Mouse (Mus musculus): ENCODE measurements around the gene Lrrc4b. TPM values are rescaled to one million over a fixed set of nuclear protein-coding genes. Genes with fewer than 3 reads are reported as not detected.

The Lrrc4b gene
- polyA plus RNA-seq, 1 experiment = 1.4 TPM

GRCm38 (mm10) chr7:44392341-44392740 is 36.5 kb upstream of the Lrrc4b start:
- no peaks in the 10 kb centered on the region for H3K4me1 ChIP-seq (replicated peaks; ENCODE audit: control insufficient read depth, insufficient read depth, low read length)
- no peaks in the 10 kb centered on the region for H3K27me3 ChIP-seq (ENCODE audit: control insufficient read depth, insufficient read depth, low read length)
- H3K27ac ChIP-seq (ENCODE audit: control insufficient read depth, insufficient read depth, low read length) = no peak overlapping the region
- no peak overlapping the region for H3K4me3 ChIP-seq (ENCODE audit: control insufficient read depth, insufficient read depth, low read length)
- no peaks in the 10 kb centered on the region for H3K36me3 ChIP-seq (ENCODE audit: control insufficient read depth, insufficient read depth, low read length)
- no peak for DNase-seq
- WGBS = 90% methylated on average over 14 of the region's 14 CpGs
- no peak for TF ChIP-seq CTCF (IDR thresholded peaks at IDR 0.05; ENCODE audit: borderline replicate concordance, control insufficient read depth, extremely low read depth, insufficient read depth, low read length, poor library complexity)
- no peak for TF ChIP-seq POLR2A (IDR thresholded peaks at IDR 0.05; ENCODE audit: control insufficient read depth, extremely low read depth, insufficient read depth, low read length, poor library complexity)

GRCm38 (mm10) chr7:44393284-44393683 is 35.5 kb upstream of the Lrrc4b start:
- no peak overlapping the region for H3K27ac ChIP-seq (ENCODE audit: control insufficient read depth, insufficient read depth, low read length)
- TF ChIP-seq POLR2A (IDR thresholded peaks at IDR 0.05; ENCODE audit: control insufficient read depth, extremely low read depth, insufficient read depth, low read length, poor library complexity) (no peak), CTCF (IDR thresholded peaks at IDR 0.05; ENCODE audit: borderline replicate concordance, control insufficient read depth, extremely low read depth, insufficient read depth, low read length, poor library complexity) (no peak)
- H3K4me1 ChIP-seq (replicated peaks; ENCODE audit: control insufficient read depth, insufficient read depth, low read length) = no peaks in the 10 kb centered on the region
- no peaks in the 10 kb centered on the region for H3K27me3 ChIP-seq (ENCODE audit: control insufficient read depth, insufficient read depth, low read length)
- DNase-seq = no peak
- 92% methylated on average over 17 of the region's 17 CpGs for WGBS
- no peak overlapping the region for H3K4me3 ChIP-seq (ENCODE audit: control insufficient read depth, insufficient read depth, low read length)
- no peaks in the 10 kb centered on the region for H3K36me3 ChIP-seq (ENCODE audit: control insufficient read depth, insufficient read depth, low read length)

GRCm38 (mm10) chr7:44398570-44398969 is 30.2 kb upstream of the Lrrc4b start:
- Histone ChIP-seq H3K27ac (ENCODE audit: control insufficient read depth, insufficient read depth, low read length) (no peak overlapping the region), H3K27me3 (ENCODE audit: control insufficient read depth, insufficient read depth, low read length) (no peaks in the 10 kb centered on the region), H3K36me3 (ENCODE audit: control insufficient read depth, insufficient read depth, low read length) (no peaks in the 10 kb centered on the region), H3K4me3 (ENCODE audit: control insufficient read depth, insufficient read depth, low read length) (no peak overlapping the region), H3K4me1 (replicated peaks; ENCODE audit: control insufficient read depth, insufficient read depth, low read length) (no peaks in the 10 kb centered on the region)
- TF ChIP-seq POLR2A (IDR thresholded peaks at IDR 0.05; ENCODE audit: control insufficient read depth, extremely low read depth, insufficient read depth, low read length, poor library complexity) = no peak
- 0 out of 2 replicates have a peak, but pooled peaks have one; percentile 29 for TF ChIP-seq CTCF (IDR thresholded peaks at IDR 0.05; ENCODE audit: borderline replicate concordance, control insufficient read depth, extremely low read depth, insufficient read depth, low read length, poor library complexity)
- 14% methylated on average over 3 of the region's 3 CpGs for WGBS
- peak; percentile 70 for DNase-seq

- WGBS = 25% methylated on average over 6 of the region's 6 CpGs
- Histone ChIP-seq H3K4me3 (ENCODE audit: control insufficient read depth, insufficient read depth, low read length) (no peak overlapping the region), H3K4me1 (replicated peaks; ENCODE audit: control insufficient read depth, insufficient read depth, low read length) (peaks cover 4% of the 10 kb centered on the region; the same call in 1 of the 2 replicates), H3K27ac (ENCODE audit: control insufficient read depth, insufficient read depth, low read length) (no peak overlapping the region), H3K36me3 (ENCODE audit: control insufficient read depth, insufficient read depth, low read length) (no peaks in the 10 kb centered on the region), H3K27me3 (ENCODE audit: control insufficient read depth, insufficient read depth, low read length) (no peaks in the 10 kb centered on the region)
- TF ChIP-seq CTCF (IDR thresholded peaks at IDR 0.05; ENCODE audit: borderline replicate concordance, control insufficient read depth, extremely low read depth, insufficient read depth, low read length, poor library complexity) = no peak
- no peak for TF ChIP-seq POLR2A (IDR thresholded peaks at IDR 0.05; ENCODE audit: control insufficient read depth, extremely low read depth, insufficient read depth, low read length, poor library complexity)
- DNase-seq = no peak
Measured at GRCm38 (mm10) chr7:44401673-44402072, 27.1 kb upstream of the Lrrc4b start.

GRCm38 (mm10) chr7:44405346-44406014 is 23.3 kb upstream of the Lrrc4b start:
- Histone ChIP-seq H3K4me1 (replicated peaks; ENCODE audit: control insufficient read depth, insufficient read depth, low read length) (peaks cover 4% of the 10 kb centered on the region; the same call in 1 of the 2 replicates), H3K4me3 (ENCODE audit: control insufficient read depth, insufficient read depth, low read length) (peak overlapping the region; percentile 1; the same call in 1 of the 2 replicates), H3K27ac (ENCODE audit: control insufficient read depth, insufficient read depth, low read length) (no peak overlapping the region), H3K36me3 (ENCODE audit: control insufficient read depth, insufficient read depth, low read length) (no peaks in the 10 kb centered on the region), H3K27me3 (ENCODE audit: control insufficient read depth, insufficient read depth, low read length) (no peaks in the 10 kb centered on the region)
- WGBS = 3% methylated on average over 27 of the region's 27 CpGs
- TF ChIP-seq POLR2A (IDR thresholded peaks at IDR 0.05; ENCODE audit: control insufficient read depth, extremely low read depth, insufficient read depth, low read length, poor library complexity) (no peak), CTCF (IDR thresholded peaks at IDR 0.05; ENCODE audit: borderline replicate concordance, control insufficient read depth, extremely low read depth, insufficient read depth, low read length, poor library complexity) (no peak)
- DNase-seq = peak; percentile 84

- no peak overlapping the region for H3K4me3 ChIP-seq (ENCODE audit: control insufficient read depth, insufficient read depth, low read length)
- no peak for TF ChIP-seq CTCF (IDR thresholded peaks at IDR 0.05; ENCODE audit: borderline replicate concordance, control insufficient read depth, extremely low read depth, insufficient read depth, low read length, poor library complexity)
- TF ChIP-seq POLR2A (IDR thresholded peaks at IDR 0.05; ENCODE audit: control insufficient read depth, extremely low read depth, insufficient read depth, low read length, poor library complexity) = no peak
- H3K27me3 ChIP-seq (ENCODE audit: control insufficient read depth, insufficient read depth, low read length) = no peaks in the 10 kb centered on the region
- WGBS = 8% methylated on average over 5 of the region's 5 CpGs
- DNase-seq = no peak
- H3K4me1 ChIP-seq (replicated peaks; ENCODE audit: control insufficient read depth, insufficient read depth, low read length) = peaks cover 4% of the 10 kb centered on the region; the same call in 1 of the 2 replicates
- no peaks in the 10 kb centered on the region for H3K36me3 ChIP-seq (ENCODE audit: control insufficient read depth, insufficient read depth, low read length)
- H3K27ac ChIP-seq (ENCODE audit: control insufficient read depth, insufficient read depth, low read length) = no peak overlapping the region
Measured at GRCm38 (mm10) chr7:44406015-44406355, 22.8 kb upstream of the Lrrc4b start.
